Mouse (Mus musculus) forebrain, embryonic 15.5 days (tissue): ENCODE measurements at regions not wholly inside any gene's neighbourhood (a gene's known extent, or its start where the extent isn't known, plus 50 kb on each side); places are given as distances from the start of the nearest gene placed in this dataset.
A peak's percentile ranks its signal among the peaks of the same experiment; 100 is the strongest.

Source experiments
- ATAC-seq: fragments of 200-750 bp; cut with Nextera tagmentation; replicated peaks from 2 replicates; pipeline ENCODE4 v1.8.0; 2017; ENCODE audit warnings: mild to moderate bottlenecking, moderate TSS enrichment, moderate library complexity
- H3K27ac ChIP-seq: fragments of 300-500 bp; sonication (generic); replicated peaks from 2 replicates; pipeline ENCODE4 v1.5.1; 2015; ENCODE audit warnings: mild to moderate bottlenecking, inconsistent platforms
- H3K27me3 ChIP-seq: fragments of 300-500 bp; sonication (generic); 2 replicates; pipeline ENCODE4 v1.6.1; 2015; ENCODE audit warnings: inconsistent platforms
- H3K36me3 ChIP-seq: fragments of 300-500 bp; sonication (generic); 2 replicates; pipeline ENCODE4 v1.6.1; 2015; ENCODE audit warnings: mild to moderate bottlenecking, inconsistent platforms
- H3K4me1 ChIP-seq: fragments of 300-500 bp; sonication (generic); 2 replicates; pipeline ENCODE4 v1.6.1; 2015; ENCODE audit warnings: inconsistent platforms
- H3K4me2 ChIP-seq: fragments of 300-500 bp; sonication (generic); replicated peaks from 2 replicates; pipeline ENCODE4 v1.6.1; 2015; ENCODE audit warnings: mild to moderate bottlenecking, inconsistent platforms
- H3K4me3 ChIP-seq: fragments of 300-500 bp; sonication (generic); 2 replicates; pipeline ENCODE4 v1.5.1; 2015; ENCODE audit warnings: mild to moderate bottlenecking, inconsistent platforms
- H3K9ac ChIP-seq: fragments of 300-500 bp; sonication (generic); replicated peaks from 2 replicates; pipeline ENCODE4 v1.6.1; 2015; ENCODE audit warnings: mild to moderate bottlenecking, inconsistent platforms
- H3K9me3 ChIP-seq: fragments of 300-500 bp; sonication (generic); 2 replicates; pipeline ENCODE4 v1.6.1; 2016; ENCODE audit warnings: inconsistent platforms
- WGBS: fragments of 180-500 bp; shearing (Covaris S2); methylation state at CpG from one replicate; pipeline ENCODE4 v1.1.7; 2015; ENCODE audit warnings: mixed read lengths; 5-methylcytosine and 5-hydroxymethylcytosine counted together

GRCm38 (mm10) chr9:24833766-24834165 is 59.7 kb upstream of the Tbx20 start:
- Histone ChIP-seq H3K4me1 (no peaks in the 10 kb centered on the region), H3K4me3 (no peak overlapping the region), H3K4me2 (no peak overlapping the region), H3K27ac (no peak overlapping the region), H3K9me3 (no peaks in the 10 kb centered on the region), H3K27me3 (no peaks in the 10 kb centered on the region), H3K36me3 (no peaks in the 10 kb centered on the region), H3K9ac (no peak overlapping the region)
- no peak for ATAC-seq
- WGBS, result 28% methylated on average over 7 of the region's 7 CpGs

- H3K4me3 ChIP-seq, result no peak overlapping the region
- H3K36me3 ChIP-seq, result no peaks in the 10 kb centered on the region
- no peaks in the 10 kb centered on the region for H3K4me1 ChIP-seq
- H3K27me3 ChIP-seq, result no peaks in the 10 kb centered on the region
- no peak overlapping the region for H3K4me2 ChIP-seq
- H3K27ac ChIP-seq, result no peak overlapping the region
- H3K9ac ChIP-seq, result no peak overlapping the region
- no peak for ATAC-seq
- H3K9me3 ChIP-seq, result no peaks in the 10 kb centered on the region
- 90% methylated on average over 7 of the region's 7 CpGs for WGBS
These were observed 74.1 kb upstream of the Tbx20 start for GRCm38 (mm10) chr9:24848210-24848609.

- Histone ChIP-seq H3K4me2 (no peak overlapping the region), H3K27ac (no peak overlapping the region), H3K4me3 (no peak overlapping the region), H3K4me1 (no peaks in the 10 kb centered on the region), H3K36me3 (no peaks in the 10 kb centered on the region), H3K27me3 (no peaks in the 10 kb centered on the region), H3K9me3 (no peaks in the 10 kb centered on the region), H3K9ac (no peak overlapping the region)
- no peak for ATAC-seq
- 82% methylated on average over 2 of the region's 2 CpGs for WGBS
These were observed 85.4 kb upstream of the Tbx20 start for GRCm38 (mm10) chr9:24859459-24859858.

- H3K4me1 ChIP-seq, result no peaks in the 10 kb centered on the region
- H3K4me3 ChIP-seq, result no peak overlapping the region
- no peaks in the 10 kb centered on the region for H3K36me3 ChIP-seq
- no peak overlapping the region for H3K27ac ChIP-seq
- H3K9ac ChIP-seq, result no peak overlapping the region
- H3K4me2 ChIP-seq, result no peak overlapping the region
- no peaks in the 10 kb centered on the region for H3K27me3 ChIP-seq
- ATAC-seq, result no peak
- H3K9me3 ChIP-seq, result no peaks in the 10 kb centered on the region
- 59% methylated on average over 4 of the region's 4 CpGs for WGBS
These were observed 92.5 kb upstream of the Tbx20 start for GRCm38 (mm10) chr9:24866390-24867173.

GRCm38 (mm10) chr9:24868746-24869145 is 94.6 kb upstream of the Tbx20 start:
- Histone ChIP-seq H3K4me3 (no peak overlapping the region), H3K27ac (no peak overlapping the region), H3K9me3 (no peaks in the 10 kb centered on the region), H3K27me3 (no peaks in the 10 kb centered on the region), H3K4me2 (no peak overlapping the region), H3K36me3 (no peaks in the 10 kb centered on the region), H3K9ac (no peak overlapping the region), H3K4me1 (no peaks in the 10 kb centered on the region)
- ATAC-seq, result no peak
- 94% methylated on average over 1 of the region's 1 CpGs for WGBS

GRCm38 (mm10) chr9:24874434-24875143 is 100.5 kb upstream of the Tbx20 start:
- ATAC-seq, result no peak
- Histone ChIP-seq H3K4me2 (no peak overlapping the region), H3K36me3 (no peaks in the 10 kb centered on the region), H3K9me3 (no peaks in the 10 kb centered on the region), H3K9ac (no peak overlapping the region), H3K4me1 (peaks cover 9% of the 10 kb centered on the region), H3K27me3 (no peaks in the 10 kb centered on the region), H3K27ac (no peak overlapping the region), H3K4me3 (no peak overlapping the region)
- 83% methylated on average over 13 of the region's 13 CpGs for WGBS

- peak; percentile 77; the same call in 1 of the 2 replicates for ATAC-seq
- no peak overlapping the region for H3K4me3 ChIP-seq
- H3K4me1 ChIP-seq, result peaks cover 9% of the 10 kb centered on the region
- H3K36me3 ChIP-seq, result no peaks in the 10 kb centered on the region
- H3K9ac ChIP-seq, result no peak overlapping the region
- H3K4me2 ChIP-seq, result no peak overlapping the region
- no peaks in the 10 kb centered on the region for H3K9me3 ChIP-seq
- WGBS, result 18% methylated on average over 8 of the region's 8 CpGs
- no peak overlapping the region for H3K27ac ChIP-seq
- no peaks in the 10 kb centered on the region for H3K27me3 ChIP-seq
These were observed 104.5 kb upstream of the Tbx20 start for GRCm38 (mm10) chr9:24878384-24879174.

- ATAC-seq, result no peak
- Histone ChIP-seq H3K4me2 (no peak overlapping the region), H3K27me3 (no peaks in the 10 kb centered on the region), H3K27ac (no peak overlapping the region), H3K9me3 (no peaks in the 10 kb centered on the region), H3K9ac (no peak overlapping the region), H3K36me3 (no peaks in the 10 kb centered on the region), H3K4me3 (no peak overlapping the region), H3K4me1 (peaks cover 12% of the 10 kb centered on the region)
- WGBS, result 86% methylated on average over 1 of the region's 1 CpGs
These were observed 105.6 kb upstream of the Tbx20 start for GRCm38 (mm10) chr9:24879662-24880061.

- H3K36me3 ChIP-seq, result no peaks in the 10 kb centered on the region
- ATAC-seq, result no peak
- H3K9me3 ChIP-seq, result no peaks in the 10 kb centered on the region
- no peak overlapping the region for H3K4me3 ChIP-seq
- peaks cover 5% of the 10 kb centered on the region for H3K4me1 ChIP-seq
- WGBS, result 57% methylated on average over 2 of the region's 3 CpGs
- no peak overlapping the region for H3K4me2 ChIP-seq
- no peak overlapping the region for H3K9ac ChIP-seq
- no peaks in the 10 kb centered on the region for H3K27me3 ChIP-seq
- no peak overlapping the region for H3K27ac ChIP-seq
These were observed 109.9 kb upstream of the Tbx20 start for GRCm38 (mm10) chr9:24884011-24884410.

- H3K4me2 ChIP-seq, result no peak overlapping the region
These were observed 114.2 kb upstream of the Tbx20 start for GRCm38 (mm10) chr9:24888282-24888681.

GRCm38 (mm10) chr9:24896498-24897261 is 122.6 kb upstream of the Tbx20 start:
- H3K27me3 ChIP-seq, result no peaks in the 10 kb centered on the region
- no peak for ATAC-seq
- H3K4me2 ChIP-seq, result no peak overlapping the region
- 83% methylated on average over 13 of the region's 13 CpGs for WGBS
- no peaks in the 10 kb centered on the region for H3K36me3 ChIP-seq
- H3K9ac ChIP-seq, result no peak overlapping the region
- no peak overlapping the region for H3K4me3 ChIP-seq
- no peaks in the 10 kb centered on the region for H3K9me3 ChIP-seq
- H3K27ac ChIP-seq, result no peak overlapping the region
- no peaks in the 10 kb centered on the region for H3K4me1 ChIP-seq

More at GRCm38 (mm10) chr9:24888282-24888681, 114.2 kb upstream of the Tbx20 start:
- Histone ChIP-seq H3K4me1 (peaks cover 4% of the 10 kb centered on the region; the same call in 1 of the 2 replicates), H3K27ac (no peak overlapping the region), H3K9ac (no peak overlapping the region), H3K27me3 (no peaks in the 10 kb centered on the region), H3K36me3 (no peaks in the 10 kb centered on the region), H3K9me3 (no peaks in the 10 kb centered on the region), H3K4me3 (no peak overlapping the region)
- ATAC-seq, result no peak
- 79% methylated on average over 9 of the region's 9 CpGs for WGBS
